ENCODE assay signal across 8 mouse cellular contexts in genomic region chrX:101273875-101274738, GRCm38 (mm10). TPM values are rescaled to one million over a fixed set of nuclear protein-coding genes. Genes with fewer than 3 reads are reported as not detected.
A peak's percentile ranks its signal among the peaks of the same experiment; 100 is the strongest.
DNase-seq lines count a peak whose midpoint lies in the region; ATAC-seq and TF ChIP-seq lines count a peak whose summit lies in the region.

Med12 (plus strand) TSS chrX:101274030.

- no peaks in the 10 kb centered on the region; the same call in 1 of the 2 replicates for H3K36me3 ChIP-seq in heart, embryonic 11.5 days (ENCODE audit: control insufficient read depth, insufficient read depth, low read length)
- H3K36me3 ChIP-seq in kidney, embryonic 16.5 days (ENCODE audit: insufficient read depth, low read length), result peaks cover 16% of the 10 kb centered on the region; the same call in 1 of the 2 replicates
- H3K36me3 ChIP-seq in liver, adult 2 months (ENCODE audit: control insufficient read depth, insufficient read depth, low read length), result peaks cover 10% of the 10 kb centered on the region; the same call in 1 of the 2 replicates
- H3K36me3 ChIP-seq in myocyte (ENCODE audit: control insufficient read depth, insufficient read depth), result no peaks in the 10 kb centered on the region
- H3K36me3 ChIP-seq in splenic B cell, adult 2 months (ENCODE audit: control insufficient read depth, insufficient read depth, low read length, poor library complexity, severe bottlenecking), result 0 out of 2 replicates have a peak, but pooled peaks cover 4% of the 10 kb centered on the region

- peak within 1 kb of the TSS; percentile 84 for H3K9ac ChIP-seq in heart, embryonic 11.5 days (ENCODE audit: low read depth, low read length)
- peak within 1 kb of the TSS; percentile 79 for H3K9ac ChIP-seq in kidney, embryonic 16.5 days (replicated peaks; ENCODE audit: low read length)
- H3K9ac ChIP-seq in liver, adult 2 months (ENCODE audit: low read depth, low read length), result peak within 1 kb of the TSS; percentile 79

- H3K4me1 ChIP-seq in heart, embryonic 11.5 days (ENCODE audit: control insufficient read depth, insufficient read depth, low read length), result no peaks in the 10 kb centered on the region
- H3K4me1 ChIP-seq in kidney, embryonic 16.5 days (ENCODE audit: insufficient read depth, low read length), result peaks cover 9% of the 10 kb centered on the region; the same call in 1 of the 2 replicates
- peaks cover 7% of the 10 kb centered on the region for H3K4me1 ChIP-seq in liver, adult 2 months (ENCODE audit: control insufficient read depth, insufficient read depth, low read length)

- TF ChIP-seq POLR2A in liver, adult 2 months (IDR thresholded peaks at IDR 0.05; ENCODE audit: extremely low read depth, insufficient read depth, low read length), result no peak
- TF ChIP-seq POLR2A in myocyte (IDR thresholded peaks at IDR 0.05; ENCODE audit: insufficient read length, low read depth), result peak; percentile 61

- no peaks in the 10 kb centered on the region for H3K79me2 ChIP-seq in liver, adult 2 months (ENCODE audit: control insufficient read depth, insufficient read depth, low read length)
- H3K79me2 ChIP-seq in myocyte (ENCODE audit: control insufficient read depth, insufficient read depth), result no peaks in the 10 kb centered on the region

- DNase-seq in B cell, adult 2 months, result peak; percentile 90 to 91
- peak; percentile 94 for DNase-seq in brain, adult 2 months (ENCODE audit: low read depth, low spot score)
- DNase-seq in liver, adult 2 months (ENCODE audit: extremely low read depth, low read depth, low spot score), result peak; percentile 78
- DNase-seq in splenic B cell, adult 2 months (ENCODE audit: low read depth, low spot score), result peak; percentile 94

- H3K9me3 ChIP-seq in heart, embryonic 11.5 days (replicated peaks; ENCODE audit: control insufficient read depth, low read length), result no peaks in the 10 kb centered on the region
- H3K9me3 ChIP-seq in kidney, embryonic 16.5 days (ENCODE audit: low read length), result no peaks in the 10 kb centered on the region

- 9% methylated on average over 54 of the region's 54 CpGs for WGBS in heart, embryonic 11.5 days (ENCODE audit: insufficient replicate concordance)
- 18% methylated on average over 53 of the region's 54 CpGs for WGBS in kidney, embryonic 16.5 days
- WGBS in liver, adult 2 months, result 1% methylated on average over 52 of the region's 54 CpGs

- peaks cover 4% of the 10 kb centered on the region; the same call in 1 of the 2 replicates for H3K27me3 ChIP-seq in heart, embryonic 11.5 days (ENCODE audit: control insufficient read depth, insufficient read depth, low read length)
- peaks cover 11% of the 10 kb centered on the region; the same call in 1 of the 2 replicates for H3K27me3 ChIP-seq in kidney, embryonic 16.5 days (ENCODE audit: insufficient read depth, low read length)
- H3K27me3 ChIP-seq in liver, adult 2 months (ENCODE audit: control insufficient read depth, insufficient read depth, low read length), result no peaks in the 10 kb centered on the region
- H3K27me3 ChIP-seq in myocyte (ENCODE audit: control insufficient read depth, insufficient read depth, insufficient read length), result no peaks in the 10 kb centered on the region
- H3K27me3 ChIP-seq in splenic B cell, adult 2 months (ENCODE audit: control insufficient read depth, insufficient read depth, low read length, poor library complexity, severe bottlenecking), result no peaks in the 10 kb centered on the region

- ATAC-seq in erythroblast, adult 5-6 weeks (replicated peaks; ENCODE audit: low FRiP score, poor library complexity, severe bottlenecking), result peak; percentile 98
- ATAC-seq in heart, embryonic 11.5 days (replicated peaks; ENCODE audit: insufficient number of reproducible peaks, low FRiP score, low TSS enrichment), result peak; percentile 95
- ATAC-seq in kidney, embryonic 16.5 days (ENCODE audit: low FRiP score, low TSS enrichment), result peak; percentile 99

- peak within 1 kb of the TSS; percentile 50 for H3K27ac ChIP-seq in heart, embryonic 11.5 days (ENCODE audit: low read depth, low read length)
- H3K27ac ChIP-seq in kidney, embryonic 16.5 days (ENCODE audit: low read length), result peak within 1 kb of the TSS; percentile 80
- peak within 1 kb of the TSS; percentile 57 for H3K27ac ChIP-seq in liver, adult 2 months (replicated peaks; ENCODE audit: insufficient read depth, low read depth, low read length)

- peak within 1 kb of the TSS; percentile 62 for H3K4me2 ChIP-seq in heart, embryonic 11.5 days
- H3K4me2 ChIP-seq in kidney, embryonic 16.5 days (replicated peaks; ENCODE audit: low read depth, low read length), result peak within 1 kb of the TSS; percentile 56
- peak within 1 kb of the TSS; percentile 64 for H3K4me2 ChIP-seq in myocyte (ENCODE audit: low read depth)

- no peak for TF ChIP-seq CTCF in liver, adult 2 months (IDR thresholded peaks at IDR 0.05; ENCODE audit: low read depth, low read length)

- H3K4me3 ChIP-seq in heart, embryonic 11.5 days (ENCODE audit: low read depth, low read length), result peak within 1 kb of the TSS; percentile 64
- peak within 1 kb of the TSS; percentile 65 for H3K4me3 ChIP-seq in kidney, embryonic 16.5 days (ENCODE audit: low read length)
- H3K4me3 ChIP-seq in liver, adult 2 months (ENCODE audit: insufficient read depth, low read depth, low read length), result peak within 1 kb of the TSS; percentile 83
- peak within 1 kb of the TSS; percentile 46 for H3K4me3 ChIP-seq in myocyte

- H3ac ChIP-seq in myocyte (ENCODE audit: control insufficient read depth, insufficient read length), result peak within 1 kb of the TSS; percentile 19

TF ChIP-seq in myocyte, 11 proteins besides CTCF, POLR2A, EP300 and RAD21:
- TF ChIP-seq POLR2AphosphoS2 (IDR thresholded peaks at IDR 0.05; ENCODE audit: insufficient read length, low read depth), result peak; percentile 45
- TF ChIP-seq E2F4 (IDR thresholded peaks at IDR 0.05; ENCODE audit: insufficient read depth), result peak; percentile 40
- TF ChIP-seq TCF3 (IDR thresholded peaks at IDR 0.05; ENCODE audit: insufficient read length, low read depth), result no peak
- no peak for TF ChIP-seq MAX (IDR thresholded peaks at IDR 0.05; ENCODE audit: low read depth)
- TF ChIP-seq MYOD1 (IDR thresholded peaks at IDR 0.05; ENCODE audit: control insufficient read depth in 1 of 3, insufficient read length in 2 of 3, low read depth in 2 of 3), result no peak
TF ChIP-seq in myocyte: peak in this region for 2.

RNA-seq across cellular contexts. Expression of gene Med12, which starts in this region (rescaled TPM):
- total RNA-seq in erythroblast, adult 5-6 weeks (2015; ENCODE audit: low replicate concordance), result 250 and 275 TPM in 2 replicates
- total RNA-seq in erythroblast, adult 5-6 weeks (2017; ENCODE audit: low replicate concordance), result 140 and 157 TPM in 2 replicates
- 32.0 and 35.9 TPM in 2 replicates for polyA plus RNA-seq in heart, embryonic 11.5 days (2014; fragmentation: Nextera tagmentation; extraction: Ambion mirVana)
- polyA plus RNA-seq in kidney, embryonic 16.5 days (2015; fragmentation: Nextera tagmentation; extraction: Ambion mirVana), result 40.8 and 42.3 TPM in 2 replicates
- 8.1 and 13.8 TPM in 2 replicates for total RNA-seq in liver, adult 2 months (2014; rRNA removed)
- polyA plus RNA-seq in liver, adult 2 months (2012; rRNA removed), result 33.7 and 59.4 TPM in 2 replicates
- polyA plus RNA-seq in myocyte (2012; fragmentation: generic; extraction: Trizol), result 29.6 TPM

Comparison
In these comparisons a context has a peak if more than half of its experiments do, and no peak if none do; other contexts are left out.
1. Peak in every context shown above with its lines: DNase-seq, ATAC-seq, H3K4me3 ChIP-seq and H3K27ac ChIP-seq.